Mouse (Mus musculus): ENCODE measurements at regions not wholly inside any gene's neighbourhood (a gene's known extent, or its start where the extent isn't known, plus 50 kb on each side); places are given as distances from the start of the nearest gene placed in this dataset.

DNA sequence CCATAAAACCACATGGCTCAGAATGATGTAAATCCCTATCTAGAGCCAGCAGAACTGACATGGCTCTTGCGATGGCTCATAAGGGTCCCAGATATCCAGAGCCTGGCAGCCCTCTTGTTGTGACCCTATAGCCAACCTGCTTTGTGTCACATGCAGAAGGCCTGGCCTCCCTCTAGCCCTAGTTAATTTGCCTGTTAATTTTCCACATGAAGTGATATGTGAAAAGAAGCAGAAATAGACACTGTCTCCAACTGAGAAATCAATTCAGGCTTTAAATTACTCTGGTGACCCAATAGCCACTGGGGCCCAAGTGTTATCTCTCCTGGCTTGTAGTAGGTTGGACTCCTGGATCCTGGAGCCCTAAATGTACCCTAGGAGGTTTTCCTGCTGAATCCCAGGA lies 103.3 kb upstream of the Usp47 start:
- no peak overlapping the region for H3K27ac ChIP-seq (ENCODE audit: low read length)
- WGBS: 68% methylated on average over 1 of the region's 1 CpGs
- no peak overlapping the region for H3K4me3 ChIP-seq (ENCODE audit: low read length)
- H3K27me3 ChIP-seq (ENCODE audit: control insufficient read depth, insufficient read depth, low read depth, low read length): no peaks in the 10 kb centered on the region
- H3K9me3 ChIP-seq (ENCODE audit: control insufficient read depth, low read length): no peaks in the 10 kb centered on the region
- ATAC-seq (ENCODE audit: low read depth): no peak
- no peaks in the 10 kb centered on the region for H3K4me1 ChIP-seq (replicated peaks; ENCODE audit: control insufficient read depth, insufficient read depth, low read length)
- no peak overlapping the region for H3K9ac ChIP-seq (ENCODE audit: low read length)
- no peak overlapping the region for H3K4me2 ChIP-seq (ENCODE audit: low read depth, low read length)
- no peaks in the 10 kb centered on the region for H3K36me3 ChIP-seq (ENCODE audit: control insufficient read depth, insufficient read depth, low read length)

DNA sequence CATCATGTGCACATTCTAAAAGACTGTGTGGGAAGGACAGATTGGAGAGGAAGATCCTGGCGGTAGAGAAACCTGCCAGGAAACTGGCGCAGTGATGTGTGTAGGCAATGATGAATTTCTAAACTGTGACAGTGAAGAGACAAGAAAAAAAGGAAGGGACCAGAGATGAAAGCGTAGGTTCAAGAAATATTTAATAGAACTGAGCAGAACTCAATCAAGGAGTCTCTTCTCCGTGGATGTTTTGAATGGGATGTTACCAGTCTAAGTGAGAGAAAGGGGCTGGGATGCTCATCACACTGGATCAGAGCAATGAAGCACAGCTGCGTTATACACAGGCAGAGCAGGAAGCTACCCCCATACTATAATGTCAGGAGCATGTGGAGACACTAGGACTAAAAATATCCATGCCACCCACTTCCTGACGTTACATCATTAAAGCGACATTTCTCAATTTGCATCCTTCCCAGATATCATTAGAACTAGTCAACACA lies 119.5 kb upstream of the Usp47 start:
- no peak for ATAC-seq (ENCODE audit: low read depth)
- WGBS: 49% methylated on average over 7 of the region's 7 CpGs

DNA sequence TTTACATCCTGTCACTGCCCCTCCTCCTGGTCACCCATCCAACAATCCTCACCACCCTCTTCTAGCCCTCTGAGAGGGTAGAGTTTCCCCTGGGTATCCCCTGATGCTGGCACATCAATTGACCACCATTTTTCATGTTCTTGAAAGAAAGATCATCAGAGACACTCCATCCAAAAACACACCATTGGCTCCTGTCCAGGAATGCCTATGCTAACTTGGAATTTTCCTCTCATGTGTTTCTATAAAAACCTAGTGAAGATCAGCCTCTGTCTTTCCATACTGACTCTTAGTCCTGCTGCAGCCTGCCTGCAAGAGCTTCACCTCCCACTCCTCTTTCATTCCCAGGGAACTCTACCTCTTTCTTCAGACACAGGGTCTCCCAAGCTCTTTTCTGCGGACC lies 117.2 kb upstream of the Galnt18 start:
- ATAC-seq (ENCODE audit: low read depth): no peak
- Histone ChIP-seq H3K27me3 (ENCODE audit: control insufficient read depth, insufficient read depth, low read depth, low read length) (no peaks in the 10 kb centered on the region), H3K9ac (ENCODE audit: low read length) (no peak overlapping the region), H3K4me3 (ENCODE audit: low read length) (no peak overlapping the region), H3K36me3 (ENCODE audit: control insufficient read depth, insufficient read depth, low read length) (no peaks in the 10 kb centered on the region), H3K9me3 (ENCODE audit: control insufficient read depth, low read length) (no peaks in the 10 kb centered on the region), H3K27ac (ENCODE audit: low read length) (no peak overlapping the region), H3K4me1 (replicated peaks; ENCODE audit: control insufficient read depth, insufficient read depth, low read length) (peaks cover 4% of the 10 kb centered on the region), H3K4me2 (ENCODE audit: low read depth, low read length) (no peak overlapping the region)
- WGBS: 97% methylated on average over 1 of the region's 1 CpGs

More for the DNA sequence above, 119.5 kb upstream of the Usp47 start:
- H3K9me3 ChIP-seq (ENCODE audit: control insufficient read depth, low read length): no peaks in the 10 kb centered on the region
- H3K4me2 ChIP-seq (ENCODE audit: low read depth, low read length): no peak overlapping the region
- H3K4me3 ChIP-seq (ENCODE audit: low read length): no peak overlapping the region
- no peak overlapping the region for H3K27ac ChIP-seq (ENCODE audit: low read length)
- H3K27me3 ChIP-seq (ENCODE audit: control insufficient read depth, insufficient read depth, low read depth, low read length): no peaks in the 10 kb centered on the region
- no peak overlapping the region for H3K9ac ChIP-seq (ENCODE audit: low read length)
- no peaks in the 10 kb centered on the region for H3K36me3 ChIP-seq (ENCODE audit: control insufficient read depth, insufficient read depth, low read length)
- peaks cover 6% of the 10 kb centered on the region; the same call in 1 of the 2 replicates for H3K4me1 ChIP-seq (replicated peaks; ENCODE audit: control insufficient read depth, insufficient read depth, low read length)

DNA sequence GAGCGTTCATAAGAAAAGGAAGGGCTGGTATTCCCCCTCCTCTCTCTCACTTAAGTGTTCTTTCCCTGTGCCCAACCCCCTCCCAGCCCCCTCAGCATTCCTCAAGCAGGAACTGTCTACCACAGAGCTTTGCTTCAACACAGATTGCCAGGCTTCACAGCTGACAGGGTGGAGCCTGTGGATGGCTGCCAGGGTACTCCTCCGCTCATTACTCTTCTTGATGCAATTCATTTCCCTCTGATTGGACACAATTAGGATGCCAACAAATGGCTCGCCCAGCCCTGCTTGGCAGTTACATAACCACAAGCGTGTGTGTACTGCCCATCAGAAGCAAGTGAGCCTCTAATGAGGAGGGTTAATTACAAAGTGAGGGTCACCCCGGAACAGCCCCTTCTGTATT lies 116.5 kb upstream of the Galnt18 start:
- Histone ChIP-seq H3K9ac (ENCODE audit: low read length) (no peak overlapping the region), H3K27ac (ENCODE audit: low read length) (no peak overlapping the region), H3K27me3 (ENCODE audit: control insufficient read depth, insufficient read depth, low read depth, low read length) (no peaks in the 10 kb centered on the region), H3K4me3 (ENCODE audit: low read length) (no peak overlapping the region), H3K4me2 (ENCODE audit: low read depth, low read length) (no peak overlapping the region), H3K9me3 (ENCODE audit: control insufficient read depth, low read length) (no peaks in the 10 kb centered on the region), H3K36me3 (ENCODE audit: control insufficient read depth, insufficient read depth, low read length) (no peaks in the 10 kb centered on the region), H3K4me1 (replicated peaks; ENCODE audit: control insufficient read depth, insufficient read depth, low read length) (peaks cover 4% of the 10 kb centered on the region)
- 50% methylated on average over 5 of the region's 5 CpGs for WGBS
- peak; percentile 54 for ATAC-seq (ENCODE audit: low read depth)

DNA sequence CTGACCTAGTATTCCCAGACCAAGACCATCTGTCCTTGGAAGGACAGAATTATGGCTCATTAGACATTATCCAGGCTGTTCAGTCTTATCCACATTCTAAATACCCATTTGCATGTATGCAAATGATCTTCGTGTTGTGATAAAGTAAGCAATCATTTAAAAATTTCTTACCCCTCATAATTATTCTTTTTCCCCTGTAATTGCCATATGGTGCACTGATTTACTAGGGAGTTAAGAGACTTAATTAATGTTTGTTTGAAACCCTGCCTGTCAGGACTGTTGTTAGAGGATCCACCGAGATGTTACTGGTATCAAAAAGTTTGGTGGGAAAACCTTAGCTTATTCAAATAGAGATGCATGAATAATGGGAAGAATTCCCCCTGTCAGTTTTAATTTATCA lies 103.2 kb upstream of the Galnt18 start:
- no peak overlapping the region for H3K4me2 ChIP-seq (ENCODE audit: low read depth, low read length)
- ATAC-seq (ENCODE audit: low read depth): no peak
- WGBS: 72% methylated on average over 2 of the region's 2 CpGs
- H3K27me3 ChIP-seq (ENCODE audit: control insufficient read depth, insufficient read depth, low read depth, low read length): no peaks in the 10 kb centered on the region
- no peaks in the 10 kb centered on the region for H3K36me3 ChIP-seq (ENCODE audit: control insufficient read depth, insufficient read depth, low read length)
- no peak overlapping the region for H3K9ac ChIP-seq (ENCODE audit: low read length)
- no peaks in the 10 kb centered on the region for H3K9me3 ChIP-seq (ENCODE audit: control insufficient read depth, low read length)
- no peak overlapping the region for H3K27ac ChIP-seq (ENCODE audit: low read length)
- no peak overlapping the region for H3K4me3 ChIP-seq (ENCODE audit: low read length)
- no peaks in the 10 kb centered on the region for H3K4me1 ChIP-seq (replicated peaks; ENCODE audit: control insufficient read depth, insufficient read depth, low read length)

DNA sequence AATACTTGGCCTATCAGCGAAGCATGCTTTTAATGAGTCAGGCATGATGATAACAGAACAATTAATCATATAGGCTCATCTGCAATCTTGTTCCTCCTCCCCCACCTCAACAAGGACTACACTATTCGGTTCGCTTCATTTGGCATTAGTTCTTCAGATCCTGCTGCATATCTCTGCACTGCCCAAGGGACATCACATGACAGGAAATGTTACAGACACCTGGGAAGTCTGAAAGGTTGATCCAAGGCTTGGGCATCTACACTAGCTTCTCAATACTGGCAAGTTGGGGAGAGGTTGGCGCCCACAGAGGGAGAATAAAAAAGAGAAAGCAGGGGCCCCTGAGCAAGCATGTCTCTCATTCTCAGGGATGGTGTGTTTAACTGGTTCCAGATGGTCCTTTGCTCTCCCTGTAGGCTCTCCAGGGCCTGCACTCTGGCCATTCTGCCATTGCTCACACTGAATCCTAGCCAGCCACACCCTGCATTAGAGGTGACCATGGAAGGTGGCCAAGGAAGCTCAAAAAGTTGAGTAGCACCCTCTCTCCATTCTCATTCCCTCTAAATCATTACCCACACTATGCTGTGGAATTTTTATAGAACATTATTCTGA lies 100.4 kb upstream of the Galnt18 start:
- 47% methylated on average over 4 of the region's 4 CpGs for WGBS
- no peak overlapping the region for H3K9ac ChIP-seq (ENCODE audit: low read length)
- no peak overlapping the region for H3K4me2 ChIP-seq (ENCODE audit: low read depth, low read length)
- H3K27ac ChIP-seq (ENCODE audit: low read length): no peak overlapping the region
- H3K36me3 ChIP-seq (ENCODE audit: control insufficient read depth, insufficient read depth, low read length): no peaks in the 10 kb centered on the region
- H3K4me1 ChIP-seq (replicated peaks; ENCODE audit: control insufficient read depth, insufficient read depth, low read length): no peaks in the 10 kb centered on the region
- no peak overlapping the region for H3K4me3 ChIP-seq (ENCODE audit: low read length)
- ATAC-seq (ENCODE audit: low read depth): no peak; the same call in 1 of the 2 replicates
- H3K9me3 ChIP-seq (ENCODE audit: control insufficient read depth, low read length): no peaks in the 10 kb centered on the region
- no peaks in the 10 kb centered on the region for H3K27me3 ChIP-seq (ENCODE audit: control insufficient read depth, insufficient read depth, low read depth, low read length)

DNA sequence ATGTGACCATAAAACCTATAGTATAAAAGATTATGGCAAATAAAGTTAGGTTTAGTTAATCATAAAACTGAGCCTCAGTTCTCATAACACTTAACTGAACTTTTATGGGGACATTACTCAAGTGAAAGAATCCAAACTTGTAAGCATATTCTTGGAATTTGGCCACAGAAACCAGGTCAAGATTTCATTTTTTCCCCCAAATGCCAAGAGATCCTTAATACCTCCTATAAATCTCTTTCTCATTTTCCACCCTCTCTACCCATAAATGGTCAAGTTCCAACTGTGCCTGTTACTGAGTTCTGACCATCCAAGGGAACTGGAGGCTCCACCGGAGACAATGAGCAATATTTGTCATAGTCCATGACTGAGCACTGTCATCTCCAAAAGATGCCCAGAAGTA lies 97.8 kb upstream of the Galnt18 start:
- Histone ChIP-seq H3K36me3 (ENCODE audit: control insufficient read depth, insufficient read depth, low read length) (no peaks in the 10 kb centered on the region), H3K4me3 (ENCODE audit: low read length) (no peak overlapping the region), H3K9me3 (ENCODE audit: control insufficient read depth, low read length) (no peaks in the 10 kb centered on the region), H3K27me3 (ENCODE audit: control insufficient read depth, insufficient read depth, low read depth, low read length) (no peaks in the 10 kb centered on the region), H3K4me1 (replicated peaks; ENCODE audit: control insufficient read depth, insufficient read depth, low read length) (no peaks in the 10 kb centered on the region), H3K27ac (ENCODE audit: low read length) (no peak overlapping the region), H3K9ac (ENCODE audit: low read length) (no peak overlapping the region), H3K4me2 (ENCODE audit: low read depth, low read length) (no peak overlapping the region)
- WGBS: 50% methylated on average over 1 of the region's 1 CpGs
- ATAC-seq (ENCODE audit: low read depth): no peak

DNA sequence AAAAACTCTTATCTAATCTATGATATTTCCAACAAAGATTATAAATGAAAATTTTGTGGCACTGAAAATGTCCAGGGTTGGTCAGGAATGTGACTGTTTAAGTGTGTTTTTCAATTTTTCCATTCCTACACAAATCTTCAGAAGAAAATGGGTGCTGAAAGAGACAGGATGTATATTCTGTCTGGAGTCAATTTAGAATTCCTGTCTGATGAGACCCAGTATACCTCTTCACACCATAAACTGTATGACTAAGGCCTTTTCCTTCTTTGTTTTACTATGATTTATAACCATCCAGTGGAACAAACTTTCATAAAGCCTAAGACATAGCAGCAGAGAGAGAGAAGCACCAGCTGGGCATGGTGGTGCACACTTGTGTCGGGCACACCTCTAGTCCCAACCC lies 96.2 kb upstream of the Galnt18 start:
- Histone ChIP-seq H3K4me1 (replicated peaks; ENCODE audit: control insufficient read depth, insufficient read depth, low read length) (no peaks in the 10 kb centered on the region), H3K27ac (ENCODE audit: low read length) (no peak overlapping the region), H3K36me3 (ENCODE audit: control insufficient read depth, insufficient read depth, low read length) (no peaks in the 10 kb centered on the region), H3K9me3 (ENCODE audit: control insufficient read depth, low read length) (no peaks in the 10 kb centered on the region), H3K4me3 (ENCODE audit: low read length) (no peak overlapping the region), H3K27me3 (ENCODE audit: control insufficient read depth, insufficient read depth, low read depth, low read length) (no peaks in the 10 kb centered on the region), H3K9ac (ENCODE audit: low read length) (no peak overlapping the region), H3K4me2 (ENCODE audit: low read depth, low read length) (no peak overlapping the region)
- no peak for ATAC-seq (ENCODE audit: low read depth)
- 71% methylated on average over 1 of the region's 1 CpGs for WGBS

DNA sequence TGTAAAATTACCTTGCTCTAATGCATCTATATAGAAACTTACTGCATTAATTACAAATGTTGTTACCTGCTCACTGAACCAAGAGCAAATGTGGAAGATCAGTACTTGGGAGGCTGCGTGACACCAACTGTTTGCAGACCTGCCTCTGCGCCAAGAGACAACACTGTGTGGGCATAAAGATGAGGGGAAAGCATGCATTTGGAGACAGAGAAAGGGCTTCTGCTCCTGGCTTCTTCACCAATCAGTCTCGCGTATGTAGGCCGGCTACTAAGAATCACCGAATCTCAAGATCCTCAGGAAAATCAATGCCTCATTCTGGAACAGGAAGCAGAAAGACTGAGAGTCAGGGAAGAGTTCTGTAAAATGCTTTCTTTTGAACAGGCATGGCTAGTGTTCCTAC lies 89.6 kb upstream of the Galnt18 start:
- Histone ChIP-seq H3K27me3 (ENCODE audit: control insufficient read depth, insufficient read depth, low read depth, low read length) (no peaks in the 10 kb centered on the region), H3K9me3 (ENCODE audit: control insufficient read depth, low read length) (no peaks in the 10 kb centered on the region), H3K9ac (ENCODE audit: low read length) (no peak overlapping the region), H3K27ac (ENCODE audit: low read length) (no peak overlapping the region), H3K4me3 (ENCODE audit: low read length) (no peak overlapping the region), H3K4me2 (ENCODE audit: low read depth, low read length) (no peak overlapping the region), H3K4me1 (replicated peaks; ENCODE audit: control insufficient read depth, insufficient read depth, low read length) (no peaks in the 10 kb centered on the region), H3K36me3 (ENCODE audit: control insufficient read depth, insufficient read depth, low read length) (no peaks in the 10 kb centered on the region)
- ATAC-seq (ENCODE audit: low read depth): no peak
- 87% methylated on average over 6 of the region's 6 CpGs for WGBS

DNA sequence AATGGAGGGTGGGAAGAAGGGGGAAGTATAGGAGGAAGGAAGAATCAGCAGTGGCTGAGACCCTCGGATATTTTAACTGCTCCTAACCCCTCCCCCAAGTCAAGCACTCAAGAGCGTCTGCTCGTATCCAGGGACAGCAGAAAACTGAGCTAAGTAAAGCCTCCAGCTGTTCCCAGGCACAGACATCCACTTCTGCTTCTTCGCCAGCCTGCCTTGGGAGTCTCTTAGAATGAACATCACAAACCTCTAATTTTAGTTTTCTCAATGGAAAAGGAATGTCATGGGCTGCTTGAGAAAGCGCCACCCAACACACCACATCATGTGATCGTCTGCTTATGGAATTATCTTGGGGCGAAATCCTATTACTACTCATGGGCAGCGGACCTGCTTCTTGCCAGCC lies 83.3 kb upstream of the Galnt18 start:
- no peak overlapping the region for H3K27ac ChIP-seq (ENCODE audit: low read length)
- ATAC-seq (ENCODE audit: low read depth): no peak
- H3K36me3 ChIP-seq (ENCODE audit: control insufficient read depth, insufficient read depth, low read length): no peaks in the 10 kb centered on the region
- H3K4me1 ChIP-seq (replicated peaks; ENCODE audit: control insufficient read depth, insufficient read depth, low read length): no peaks in the 10 kb centered on the region
- no peaks in the 10 kb centered on the region for H3K27me3 ChIP-seq (ENCODE audit: control insufficient read depth, insufficient read depth, low read depth, low read length)
- no peak overlapping the region for H3K4me2 ChIP-seq (ENCODE audit: low read depth, low read length)
- 47% methylated on average over 8 of the region's 8 CpGs for WGBS
- H3K9me3 ChIP-seq (ENCODE audit: control insufficient read depth, low read length): no peaks in the 10 kb centered on the region
- H3K4me3 ChIP-seq (ENCODE audit: low read length): no peak overlapping the region
- no peak overlapping the region for H3K9ac ChIP-seq (ENCODE audit: low read length)

Data from lung, embryonic 16.5 days (tissue).